Mouse (Mus musculus) liver, adult 2 months (tissue): Measurements from ENCODE around the gene Map3k6. TPM values are rescaled to one million over a fixed set of nuclear protein-coding genes. Genes with fewer than 3 reads are reported as not detected.

Source experiments
- DNase-seq: peaks from one replicate; pipeline ENCODE4 v3.0.0-alpha.2; 2011; ENCODE audit warnings: low read depth, low spot score; ENCODE audit errors: extremely low read depth
- H3K27ac ChIP-seq: fragments of 200-500 bp; replicated peaks from 2 replicates; pipeline ENCODE4 v1.5.1; 2012; ENCODE audit warnings: low read depth, mild to moderate bottlenecking, control low read depth, inconsistent platforms, low read length; ENCODE audit not compliant: insufficient read depth
- H3K27me3 ChIP-seq: fragments of 200-500 bp; 2 replicates; pipeline ENCODE4 v1.6.1; 2012; ENCODE audit warnings: mild to moderate bottlenecking, moderate library complexity, low read length, inconsistent platforms; ENCODE audit not compliant: control insufficient read depth, insufficient read depth
- H3K36me3 ChIP-seq: fragments of 200-500 bp; 2 replicates; pipeline ENCODE4 v1.6.1; 2012; ENCODE audit warnings: low read length, inconsistent platforms; ENCODE audit not compliant: control insufficient read depth, insufficient read depth
- H3K4me1 ChIP-seq: fragments of 200-500 bp; 2 replicates; pipeline ENCODE4 v1.6.1; 2011; ENCODE audit warnings: low read length; ENCODE audit not compliant: control insufficient read depth, insufficient read depth
- H3K4me3 ChIP-seq: fragments of 200-500 bp; 2 replicates; pipeline ENCODE4 v1.5.1; 2011; ENCODE audit warnings: low read depth, mild to moderate bottlenecking, control low read depth, low read length, moderate library complexity; ENCODE audit not compliant: insufficient read depth
- H3K79me2 ChIP-seq: fragments of 200-500 bp; 2 replicates; pipeline ENCODE4 v1.6.1; 2012; ENCODE audit warnings: inconsistent platforms, mild to moderate bottlenecking, low read length, moderate library complexity; ENCODE audit not compliant: control insufficient read depth, insufficient read depth
- H3K9ac ChIP-seq: fragments of 200-500 bp; 2 replicates; pipeline ENCODE4 v1.6.1; 2012; ENCODE audit warnings: low read depth, mild to moderate bottlenecking, control low read depth, inconsistent platforms, low read length
- CTCF ChIP-seq: fragments of 200-500 bp; IDR thresholded peaks from 2 replicates; pipeline ENCODE4 v1.5.1; 2011; ENCODE audit warnings: low read depth, low read length, control low read depth
- POLR2A ChIP-seq: fragments of 200-500 bp; IDR thresholded peaks from 2 replicates; pipeline ENCODE4 v1.6.1; 2011; ENCODE audit warnings: low read length, control low read depth; ENCODE audit not compliant: insufficient read depth; ENCODE audit errors: extremely low read depth
- WGBS: fragments of 180-500 bp; shearing (Covaris S2); methylation state at CpG from one replicate; pipeline ENCODE4 v1.1.7; 2018; 5-methylcytosine and 5-hydroxymethylcytosine counted together
- polyA plus RNA-seq: library from polyadenylated mRNA; depleted of rRNA; stranded (reverse); fragments of >200 nt; gene quantifications from 2 replicates; pipeline ENCODE4 v1.2.3, GENCODE M21; 2012
- total RNA-seq: library from RNA; depleted of rRNA; stranded (reverse); fragments of >200 nt; gene quantifications from 2 replicates; pipeline ENCODE4 v1.2.3, GENCODE M21; 2014

The Map3k6 gene
- total and polyA plus RNA-seq, 2 experiments: 0.80 to 1.3 TPM

GRCm38 (mm10) chr4:133229582-133229981, 11.0 kb upstream of the Map3k6 start:
- no peaks in the 10 kb centered on the region for H3K36me3 ChIP-seq
- TF ChIP-seq POLR2A: no peak
- H3K4me3 ChIP-seq: no peak overlapping the region
- 86% methylated on average over 8 of the region's 8 CpGs for WGBS
- no peaks in the 10 kb centered on the region for H3K79me2 ChIP-seq
- no peak overlapping the region for H3K9ac ChIP-seq
- H3K27ac ChIP-seq: no peak overlapping the region
- no peak for DNase-seq
- H3K27me3 ChIP-seq: no peaks in the 10 kb centered on the region
- H3K4me1 ChIP-seq: no peaks in the 10 kb centered on the region

- peak; percentile 50 for DNase-seq
- Histone ChIP-seq H3K27me3 (no peaks in the 10 kb centered on the region), H3K36me3 (no peaks in the 10 kb centered on the region), H3K4me3 (no peak overlapping the region), H3K4me1 (no peaks in the 10 kb centered on the region), H3K27ac (no peak overlapping the region), H3K79me2 (no peaks in the 10 kb centered on the region), H3K9ac (no peak overlapping the region)
- TF ChIP-seq CTCF: peak; percentile 83
- TF ChIP-seq POLR2A: no peak
- 36% methylated on average over 10 of the region's 10 CpGs for WGBS
Observed at GRCm38 (mm10) chr4:133233285-133233976, 7.2 kb upstream of the Map3k6 start.

- H3K4me1 ChIP-seq: no peaks in the 10 kb centered on the region
- no peak for DNase-seq
- no peaks in the 10 kb centered on the region for H3K79me2 ChIP-seq
- no peak overlapping the region for H3K9ac ChIP-seq
- WGBS: 67% methylated on average over 5 of the region's 5 CpGs
- H3K4me3 ChIP-seq: no peak overlapping the region
- no peak overlapping the region for H3K27ac ChIP-seq
- TF ChIP-seq POLR2A: no peak
- no peak for TF ChIP-seq CTCF
- H3K36me3 ChIP-seq: no peaks in the 10 kb centered on the region
- H3K27me3 ChIP-seq: no peaks in the 10 kb centered on the region
Observed at GRCm38 (mm10) chr4:133234771-133235170, 5.8 kb upstream of the Map3k6 start.

- H3K27ac ChIP-seq: no peak overlapping the region
- DNase-seq: no peak
- WGBS: 83% methylated on average over 5 of the region's 5 CpGs
- TF ChIP-seq POLR2A (no peak), CTCF (no peak)
- no peaks in the 10 kb centered on the region for H3K79me2 ChIP-seq
- H3K36me3 ChIP-seq: no peaks in the 10 kb centered on the region
- H3K9ac ChIP-seq: no peak overlapping the region
- no peaks in the 10 kb centered on the region for H3K4me1 ChIP-seq
- no peaks in the 10 kb centered on the region for H3K27me3 ChIP-seq
- no peak overlapping the region for H3K4me3 ChIP-seq
Observed at GRCm38 (mm10) chr4:133235415-133235814, 5.2 kb upstream of the Map3k6 start.

- H3K27ac ChIP-seq: no peak overlapping the region
- WGBS: 64% methylated on average over 4 of the region's 4 CpGs
- H3K36me3 ChIP-seq: no peaks in the 10 kb centered on the region
- H3K4me3 ChIP-seq: no peak overlapping the region
- H3K79me2 ChIP-seq: no peaks in the 10 kb centered on the region
- TF ChIP-seq CTCF (no peak), POLR2A (no peak)
- peaks cover 2% of the 10 kb centered on the region; the same call in 1 of the 2 replicates for H3K4me1 ChIP-seq
- no peaks in the 10 kb centered on the region for H3K27me3 ChIP-seq
- no peak overlapping the region for H3K9ac ChIP-seq
- DNase-seq: no peak
Observed at GRCm38 (mm10) chr4:133237911-133238310, 2.7 kb upstream of the Map3k6 start.

GRCm38 (mm10) chr4:133240934-133241908, 603 bp downstream of the Map3k6 start:
- under 1% methylated on average over 78 of the region's 78 CpGs for WGBS
- H3K27ac ChIP-seq: peak overlapping the region; percentile 63
- no peaks in the 10 kb centered on the region for H3K27me3 ChIP-seq
- peak overlapping the region; percentile 84 for H3K9ac ChIP-seq
- H3K4me3 ChIP-seq: peak overlapping the region; percentile 74
- TF ChIP-seq CTCF (peak; percentile 12; the same call in 1 of the 2 replicates), POLR2A (peak; percentile 64)
- H3K4me1 ChIP-seq: peaks cover 2% of the 10 kb centered on the region; the same call in 1 of the 2 replicates
- peak; percentile 61 for DNase-seq
- no peaks in the 10 kb centered on the region for H3K36me3 ChIP-seq
- no peaks in the 10 kb centered on the region for H3K79me2 ChIP-seq
